Mouse (Mus musculus): ENCODE measurements at regions not wholly inside any gene's neighbourhood (a gene's known extent, or its start where the extent isn't known, plus 50 kb on each side); places are given as distances from the start of the nearest gene placed in this dataset.

GRCm38 (mm10) chr13:110756877-110757276 is 362.0 kb downstream of the Plk2 start:
- Histone ChIP-seq H3K36me3 (ENCODE audit: control insufficient read depth in 1 of 2, insufficient read depth in 2 of 2, low read length in 2 of 2) (no peaks in the 10 kb centered on the region), H3K9ac (ENCODE audit: control insufficient read depth, low read depth, low read length, poor library complexity, severe bottlenecking) (no peak overlapping the region), H3K79me2 (ENCODE audit: control insufficient read depth, insufficient read depth, low read length, poor library complexity) (no peaks in the 10 kb centered on the region), H3K4me3 (ENCODE audit: control insufficient read depth in 1 of 2, insufficient read depth in 1 of 2, low read depth in 2 of 2, low read length in 2 of 2) (no peak overlapping the region), H3K27ac (ENCODE audit: control insufficient read depth, low read depth, low read length) (no peak overlapping the region), H3K27me3 (ENCODE audit: control insufficient read depth in 1 of 2, insufficient read depth in 2 of 2, low read length in 2 of 2) (no peaks in the 10 kb centered on the region), H3K4me1 (ENCODE audit: control insufficient read depth in 1 of 2, insufficient read depth in 2 of 2, low read length in 2 of 2) (no peaks in the 10 kb centered on the region), H3K9me3 (replicated peaks; ENCODE audit: insufficient read depth, low read length) (no peaks in the 10 kb centered on the region)
- DNase-seq (ENCODE audit: low read depth, low spot score), result no peak
- TF ChIP-seq ELF1 (IDR thresholded peaks at IDR 0.05; ENCODE audit: low read depth, low read length) (no peak), MAX (IDR thresholded peaks at IDR 0.05; ENCODE audit: low read length) (no peak), RAD21 (IDR thresholded peaks at IDR 0.05; ENCODE audit: low read depth, low read length) (no peak), KAT2A (conservative IDR thresholded peaks at IDR 0.05; ENCODE audit: low read depth, low read length) (no peak), NELFE (IDR thresholded peaks at IDR 0.05; ENCODE audit: low read depth, low read length) (no peak), POLR2A (IDR thresholded peaks at IDR 0.05; ENCODE audit: control insufficient read depth in 1 of 2, insufficient read depth in 1 of 2, low read depth in 1 of 2, low read length in 2 of 2, poor library complexity in 1 of 2) (no peak), E2F4 (IDR thresholded peaks at IDR 0.05; ENCODE audit: borderline replicate concordance, low read depth, low read length) (no peak), MYC (IDR thresholded peaks at IDR 0.05; ENCODE audit: low read depth, low read length) (no peak), UBTF (IDR thresholded peaks at IDR 0.05; ENCODE audit: borderline replicate concordance, insufficient read depth, low read depth, low read length) (no peak)

GRCm38 (mm10) chr13:110769210-110769609 is 374.4 kb downstream of the Plk2 start:
- Histone ChIP-seq H3K9ac (ENCODE audit: control insufficient read depth, low read depth, low read length, poor library complexity, severe bottlenecking) (no peak overlapping the region), H3K36me3 (ENCODE audit: control insufficient read depth in 1 of 2, insufficient read depth in 2 of 2, low read length in 2 of 2) (no peaks in the 10 kb centered on the region), H3K9me3 (replicated peaks; ENCODE audit: insufficient read depth, low read length) (no peaks in the 10 kb centered on the region), H3K4me1 (ENCODE audit: control insufficient read depth in 1 of 2, insufficient read depth in 2 of 2, low read length in 2 of 2) (no peaks in the 10 kb centered on the region), H3K79me2 (ENCODE audit: control insufficient read depth, insufficient read depth, low read length, poor library complexity) (no peaks in the 10 kb centered on the region), H3K27ac (ENCODE audit: control insufficient read depth, low read depth, low read length) (no peak overlapping the region), H3K4me3 (ENCODE audit: control insufficient read depth in 1 of 2, insufficient read depth in 1 of 2, low read depth in 2 of 2, low read length in 2 of 2) (no peak overlapping the region), H3K27me3 (ENCODE audit: control insufficient read depth in 1 of 2, insufficient read depth in 2 of 2, low read length in 2 of 2) (no peaks in the 10 kb centered on the region)
- no peak for DNase-seq (ENCODE audit: low read depth, low spot score)
- TF ChIP-seq SIN3A (IDR thresholded peaks at IDR 0.05; ENCODE audit: low read length) (no peak), SMC3 (IDR thresholded peaks at IDR 0.05; ENCODE audit: low read depth, low read length) (no peak), MYB (IDR thresholded peaks at IDR 0.05; ENCODE audit: low read depth, low read length) (no peak), RAD21 (IDR thresholded peaks at IDR 0.05; ENCODE audit: low read depth, low read length) (no peak), CHD2 (IDR thresholded peaks at IDR 0.05; ENCODE audit: low read length) (no peak), EP300 (IDR thresholded peaks at IDR 0.05; ENCODE audit: low read depth in 1 of 2, low read length in 2 of 2) (no peak), ZNF384 (IDR thresholded peaks at IDR 0.05; ENCODE audit: low read depth, low read length) (no peak), HCFC1 (IDR thresholded peaks at IDR 0.05; ENCODE audit: low read depth, low read length) (no peak), USF2 (IDR thresholded peaks at IDR 0.05; ENCODE audit: borderline replicate concordance in 1 of 2, insufficient read depth in 1 of 2, low read depth in 1 of 2, low read length in 2 of 2) (no peak), ZMIZ1 (IDR thresholded peaks at IDR 0.05; ENCODE audit: low read depth, low read length) (no peak)
